Comparison of ENCODE assay signal across 8 mouse cellular contexts in genomic region chr19:10413701-10414242, GRCm38 (mm10). TPM values are rescaled to one million over a fixed set of nuclear protein-coding genes. Genes with fewer than 3 reads are reported as not detected.
A peak's percentile ranks its signal among the peaks of the same experiment; 100 is the strongest.
DNase-seq lines count a peak whose midpoint lies in the region; ATAC-seq and TF ChIP-seq lines count a peak whose summit lies in the region.

No protein-coding gene starts in this region.

- peak; percentile 36; the same call in 1 of the 2 replicates for ATAC-seq in lung, embryonic 15.5 days (ENCODE audit: borderline replicate concordance, extremely low read depth, low FRiP score, low TSS enrichment)
- ATAC-seq in forebrain, embryonic 12.5 days (ENCODE audit: low FRiP score), result peak; percentile 92
- ATAC-seq in megakaryocyte, adult 5-6 weeks (ENCODE audit: poor library complexity, severe bottlenecking), result no peak

- H3K27me3 ChIP-seq in lung, embryonic 15.5 days, result no peaks in the 10 kb centered on the region
- no peaks in the 10 kb centered on the region for H3K27me3 ChIP-seq in forebrain, embryonic 12.5 days

- under 1% methylated on average over 18 of the region's 19 CpGs for WGBS in lung, embryonic 15.5 days
- WGBS in lung, adult 2 months, result 8% methylated on average over 19 of the region's 19 CpGs
- 0% methylated on average over 19 of the region's 19 CpGs for WGBS in forebrain, embryonic 12.5 days

- DNase-seq in lung, adult 2 months, result no peak
- DNase-seq in kidney, postnatal 10 days, result peak; percentile 69
- peak; percentile 89 for DNase-seq in retina, postnatal 1 day
- DNase-seq in adrenal gland, postnatal 36 days, result no peak
- no peak for DNase-seq in adrenal gland, postnatal 4 days (ENCODE audit: low spot score in 2 of 2)

- no peaks in the 10 kb centered on the region for H3K9me3 ChIP-seq in lung, embryonic 15.5 days
- H3K9me3 ChIP-seq in forebrain, embryonic 12.5 days, result no peaks in the 10 kb centered on the region

- H3K27ac ChIP-seq in lung, embryonic 15.5 days, result no peak overlapping the region
- H3K27ac ChIP-seq in forebrain, embryonic 12.5 days, result peak overlapping the region; percentile 89

- no peaks in the 10 kb centered on the region for H3K36me3 ChIP-seq in lung, embryonic 15.5 days
- no peaks in the 10 kb centered on the region for H3K36me3 ChIP-seq in forebrain, embryonic 12.5 days (replicated peaks)

- H3K4me2 ChIP-seq in lung, embryonic 15.5 days, result peak overlapping the region; percentile 47
- peak overlapping the region; percentile 60 for H3K4me2 ChIP-seq in forebrain, embryonic 12.5 days

- no peak for TF ChIP-seq CTCF in lung, adult 2 months (IDR thresholded peaks at IDR 0.05; ENCODE audit: insufficient read depth, low read length)

- TF ChIP-seq POLR2A in lung, adult 2 months (IDR thresholded peaks at IDR 0.05; ENCODE audit: borderline replicate concordance, extremely low read depth, low read depth, low read length), result no peak

- no peak overlapping the region for H3K4me3 ChIP-seq in lung, embryonic 15.5 days
- no peak overlapping the region for H3K4me3 ChIP-seq in lung, adult 2 months (replicated peaks; ENCODE audit: extremely low read depth, low read depth, low read length)
- H3K4me3 ChIP-seq in forebrain, embryonic 12.5 days (replicated peaks), result peak overlapping the region; percentile 32

- peaks cover 13% of the 10 kb centered on the region for H3K4me1 ChIP-seq in lung, embryonic 15.5 days
- no peaks in the 10 kb centered on the region for H3K4me1 ChIP-seq in lung, adult 2 months (ENCODE audit: control insufficient read depth, insufficient read depth, low read length)
- H3K4me1 ChIP-seq in forebrain, embryonic 12.5 days, result peaks cover 39% of the 10 kb centered on the region

- H3K9ac ChIP-seq in lung, embryonic 15.5 days, result no peak overlapping the region
- H3K9ac ChIP-seq in forebrain, embryonic 12.5 days, result 0 out of 2 replicates have a peak overlapping the region, but pooled peaks have one; percentile 40

RNA-seq across cellular contexts. Expression of gene Syt7, which starts 24.9 kb away (rescaled TPM):
- polyA plus RNA-seq in lung, embryonic 15.5 days (2015; fragmentation: Nextera tagmentation; extraction: Ambion mirVana), result 2.1 TPM in 2 replicates
- 10.9 and 11.7 TPM in 2 replicates for polyA plus RNA-seq in lung, adult 2 months (2012; rRNA removed)
- 2.7 and 5.5 TPM in 2 replicates for polyA plus RNA-seq in forebrain, embryonic 12.5 days (2016; fragmentation: Nextera tagmentation; extraction: Ambion mirVana)
- total RNA-seq in megakaryocyte, adult 5-6 weeks (2015), result not detected in 2 replicates
- total RNA-seq in megakaryocyte, adult 5-6 weeks (2017), result not detected in 2 replicates
- 10 to 100 TPM; 17.7 to 29.8 TPM for total RNA-seq in adrenal gland, postnatal 36 days (2021)
- total RNA-seq in adrenal gland, postnatal 4 days (2021), result 10 to 100 TPM; 46.1 to 47.4 TPM

RNA-seq across cellular contexts. Expression of gene Lrrc10b, which starts 43.5 kb away (rescaled TPM):
- polyA plus RNA-seq in lung, embryonic 15.5 days (2015; fragmentation: Nextera tagmentation; extraction: Ambion mirVana), result 0.79 and 1.1 TPM in 2 replicates
- polyA plus RNA-seq in lung, adult 2 months (2012; rRNA removed), result 20.6 and 25.6 TPM in 2 replicates
- polyA plus RNA-seq in forebrain, embryonic 12.5 days (2016; fragmentation: Nextera tagmentation; extraction: Ambion mirVana), result 0.83 and 1.1 TPM in 2 replicates
- total RNA-seq in megakaryocyte, adult 5-6 weeks (2015), result not detected in 2 replicates
- not detected in 2 replicates for total RNA-seq in megakaryocyte, adult 5-6 weeks (2017)
- 1 to 10 TPM; 3.5 to 6.2 TPM for total RNA-seq in adrenal gland, postnatal 36 days (2021)
- total RNA-seq in adrenal gland, postnatal 4 days (2021), result 1 to 10 TPM; 4.4 to 4.5 TPM

Comparison
In these comparisons a context has a peak if more than half of its experiments do, and no peak if none do; other contexts are left out.
1. DNase-seq: peak in kidney, postnatal 10 days (single experiment) and retina, postnatal 1 day (single experiment); none in lung, adult 2 months (single experiment), adrenal gland, postnatal 36 days (0 of 2) and adrenal gland, postnatal 4 days (0 of 2).
2. RNA of gene Syt7, which starts 24.9 kb away (total RNA-seq): 46.1 to 47.4 TPM in adrenal gland, postnatal 4 days and 17.7 to 29.8 TPM in adrenal gland, postnatal 36 days; not detected in megakaryocyte, adult 5-6 weeks; every median in the first group is over 10 times any median in the second.
3. RNA of gene Lrrc10b, which starts 43.5 kb away (total RNA-seq): 3.5 to 6.2 TPM in adrenal gland, postnatal 36 days and 4.4 to 4.5 TPM in adrenal gland, postnatal 4 days; not detected in megakaryocyte, adult 5-6 weeks; every median in the first group is over 4 times any median in the second.